8 mouse cellular contexts compared by ENCODE assay signal in the genomic region with DNA sequence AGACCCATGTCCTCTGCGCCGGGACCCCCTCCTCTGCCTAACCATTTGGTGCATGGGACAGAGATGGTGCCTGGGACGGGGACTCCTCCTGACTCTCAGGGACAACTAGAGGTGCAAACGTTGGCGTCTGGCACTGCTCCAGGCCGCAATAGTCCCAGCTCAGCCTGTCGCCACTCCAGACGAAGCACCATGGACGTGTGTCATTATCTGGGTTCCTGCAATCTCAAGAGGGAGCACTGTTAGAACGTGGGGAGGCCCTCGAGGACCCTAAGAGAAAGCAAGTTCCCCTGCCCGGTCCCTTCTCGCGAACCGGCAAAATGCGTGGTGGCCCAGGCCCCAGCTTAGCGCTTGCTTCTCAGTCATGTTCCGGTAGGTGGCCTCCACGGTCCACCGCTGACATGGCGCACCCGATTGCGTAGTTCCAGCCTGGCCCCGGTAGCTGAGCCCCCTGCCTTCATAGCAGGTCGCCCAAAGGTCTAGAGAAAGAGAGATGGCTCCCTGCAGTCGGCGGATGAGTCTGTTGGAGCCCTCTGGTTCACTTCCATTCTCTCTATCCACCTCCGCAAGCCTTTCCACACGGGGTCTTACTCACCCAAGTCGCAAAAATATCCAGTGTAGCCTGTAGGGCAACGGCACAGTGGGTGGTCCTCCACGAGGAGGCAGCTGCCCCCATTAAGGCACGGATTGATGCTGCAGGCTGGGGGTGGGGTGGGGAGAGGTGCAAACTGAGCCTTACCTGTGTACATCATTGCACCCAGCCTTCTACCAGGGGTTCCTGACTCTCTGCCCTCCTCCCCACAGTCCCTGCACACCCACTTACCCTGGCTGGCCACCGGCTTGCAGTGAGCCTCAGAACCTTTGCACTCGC. TPM values are rescaled to one million over a fixed set of nuclear protein-coding genes. Genes with fewer than 3 reads are reported as not detected.
A peak's percentile ranks its signal among the peaks of the same experiment; 100 is the strongest.
DNase-seq lines count a peak whose midpoint lies in the region; ATAC-seq and TF ChIP-seq lines count a peak whose summit lies in the region.

No protein-coding gene starts in this region.

- peaks cover 17% of the 10 kb centered on the region for H3K4me1 ChIP-seq in testis, adult 2 months (ENCODE audit: control insufficient read depth, insufficient read depth, low read length)
- no peaks in the 10 kb centered on the region for H3K4me1 ChIP-seq in embryonic fibroblast, embryonic 13.5 days (ENCODE audit: control insufficient read depth, insufficient read depth, low read length)
- H3K4me1 ChIP-seq in heart, embryonic 15.5 days (replicated peaks), result peaks cover 17% of the 10 kb centered on the region
- peaks cover 7% of the 10 kb centered on the region; the same call in 1 of the 2 replicates for H3K4me1 ChIP-seq in liver, embryonic 11.5 days (replicated peaks; ENCODE audit: control insufficient read depth, insufficient read depth, low read length)
- no peaks in the 10 kb centered on the region for H3K4me1 ChIP-seq in stomach, embryonic 14.5 days (ENCODE audit: control insufficient read depth, insufficient read depth, low read length)

- TF ChIP-seq CTCF in testis, adult 2 months (IDR thresholded peaks at IDR 0.05; ENCODE audit: control insufficient read depth, insufficient read depth, insufficient replicate concordance, low read depth, low read length), result peak; percentile 71; the same call in 1 of the 2 replicates
- TF ChIP-seq CTCF in embryonic fibroblast, embryonic 13.5 days (IDR thresholded peaks at IDR 0.05; ENCODE audit: borderline replicate concordance, insufficient read depth, low read length), result peak; percentile 86

- no peak overlapping the region for H3K27ac ChIP-seq in testis, adult 2 months (ENCODE audit: control insufficient read depth, insufficient read depth, low read depth, low read length)
- no peak overlapping the region for H3K27ac ChIP-seq in embryonic fibroblast, embryonic 13.5 days (ENCODE audit: insufficient read depth, low read length)
- H3K27ac ChIP-seq in heart, embryonic 15.5 days, result no peak overlapping the region
- no peak overlapping the region for H3K27ac ChIP-seq in liver, embryonic 11.5 days (ENCODE audit: low read depth, low read length)
- no peak overlapping the region for H3K27ac ChIP-seq in stomach, embryonic 14.5 days (ENCODE audit: low read length)

- no peaks in the 10 kb centered on the region for H3K36me3 ChIP-seq in testis, adult 2 months (ENCODE audit: control insufficient read depth, insufficient read depth, low read length)
- H3K36me3 ChIP-seq in heart, embryonic 15.5 days, result no peaks in the 10 kb centered on the region
- no peaks in the 10 kb centered on the region for H3K36me3 ChIP-seq in liver, embryonic 11.5 days (ENCODE audit: control insufficient read depth, insufficient read depth, low read length)
- no peaks in the 10 kb centered on the region for H3K36me3 ChIP-seq in stomach, embryonic 14.5 days (ENCODE audit: control insufficient read depth, insufficient read depth, low read length)

- peak; percentile 60 for ATAC-seq in heart, embryonic 15.5 days (replicated peaks; ENCODE audit: insufficient number of reproducible peaks, insufficient read depth, low FRiP score, low read depth)
- 0 out of 2 replicates have a peak, but pooled peaks have one; percentile 24 for ATAC-seq in liver, embryonic 11.5 days (replicated peaks; ENCODE audit: low FRiP score)
- peak; percentile 67 for ATAC-seq in monocyte, adult 5-6 weeks (replicated peaks; ENCODE audit: insufficient number of reproducible peaks, low FRiP score, low TSS enrichment, poor library complexity, severe bottlenecking)
- ATAC-seq in stomach, embryonic 14.5 days (ENCODE audit: insufficient number of reproducible peaks, insufficient read depth, low FRiP score, low read depth), result peak; percentile 50; the same call in 1 of the 2 replicates

- no peaks in the 10 kb centered on the region for H3K9me3 ChIP-seq in heart, embryonic 15.5 days (replicated peaks)
- H3K9me3 ChIP-seq in liver, embryonic 11.5 days (ENCODE audit: control insufficient read depth, low read length), result no peaks in the 10 kb centered on the region
- no peaks in the 10 kb centered on the region for H3K9me3 ChIP-seq in stomach, embryonic 14.5 days (ENCODE audit: control insufficient read depth, low read depth, low read length)

- no peaks in the 10 kb centered on the region; the same call in 1 of the 2 replicates for H3K27me3 ChIP-seq in testis, adult 2 months (ENCODE audit: control insufficient read depth, insufficient read depth, low read length)
- H3K27me3 ChIP-seq in heart, embryonic 15.5 days, result peaks cover 67% of the 10 kb centered on the region
- peaks cover 52% of the 10 kb centered on the region for H3K27me3 ChIP-seq in liver, embryonic 11.5 days (replicated peaks; ENCODE audit: control insufficient read depth, insufficient read depth, low read length)
- H3K27me3 ChIP-seq in stomach, embryonic 14.5 days (ENCODE audit: control insufficient read depth, insufficient read depth, low read length), result peaks cover 17% of the 10 kb centered on the region

- H3K4me2 ChIP-seq in heart, embryonic 15.5 days, result peak overlapping the region; percentile 50
- peak overlapping the region; percentile 16; the same call in 1 of the 2 replicates for H3K4me2 ChIP-seq in liver, embryonic 11.5 days
- H3K4me2 ChIP-seq in stomach, embryonic 14.5 days (replicated peaks; ENCODE audit: low read depth, low read length), result peak overlapping the region; percentile 39

- peak overlapping the region; percentile 12; the same call in 1 of the 2 replicates for H3K9ac ChIP-seq in heart, embryonic 15.5 days
- H3K9ac ChIP-seq in liver, embryonic 11.5 days (ENCODE audit: low read depth, low read length), result no peak overlapping the region
- H3K9ac ChIP-seq in stomach, embryonic 14.5 days (replicated peaks; ENCODE audit: low read depth, low read length), result no peak overlapping the region

- 10% methylated on average over 35 of the region's 35 CpGs for WGBS in heart, embryonic 15.5 days
- 14% methylated on average over 35 of the region's 35 CpGs for WGBS in liver, embryonic 11.5 days
- 12% methylated on average over 35 of the region's 35 CpGs for WGBS in stomach, embryonic 14.5 days

- no peak for DNase-seq in testis, postnatal 14 days (ENCODE audit: low spot score)
- peak; percentile 82 for DNase-seq in kidney, postnatal 10 days
- peak; percentile 67 for DNase-seq in liver, embryonic 11.5 days (ENCODE audit: low spot score)

- no peak; the same call in 1 of the 2 replicates for TF ChIP-seq POLR2A in testis, adult 2 months (IDR thresholded peaks at IDR 0.05; ENCODE audit: control insufficient read depth, low read depth, low read length)
- TF ChIP-seq POLR2A in embryonic fibroblast, embryonic 13.5 days (IDR thresholded peaks at IDR 0.05; ENCODE audit: low read depth, low read length), result no peak

- peak overlapping the region; percentile 77 for H3K4me3 ChIP-seq in testis, adult 2 months (ENCODE audit: control insufficient read depth, low read depth, low read length)
- no peak overlapping the region for H3K4me3 ChIP-seq in embryonic fibroblast, embryonic 13.5 days (ENCODE audit: insufficient read depth, low read length)
- H3K4me3 ChIP-seq in heart, embryonic 15.5 days, result peak overlapping the region; percentile 31
- 0 out of 2 replicates have a peak overlapping the region, but pooled peaks have one; percentile 3 for H3K4me3 ChIP-seq in liver, embryonic 11.5 days (ENCODE audit: low read depth, low read length)
- H3K4me3 ChIP-seq in stomach, embryonic 14.5 days (ENCODE audit: low read depth, low read length), result peak overlapping the region; percentile 13

RNA-seq across cellular contexts. Expression of gene F12, which starts 5.4 kb away (rescaled TPM):
- polyA plus RNA-seq in testis, adult 2 months (2012; rRNA removed), result 3.0 and 3.4 TPM in 2 replicates
- not detected in 2 replicates for polyA plus RNA-seq in embryonic fibroblast, embryonic 13.5 days (2011; ENCODE audit: insufficient read length, low read depth, missing spikeins)
- polyA plus RNA-seq in heart, embryonic 15.5 days (2015; fragmentation: Nextera tagmentation; extraction: Ambion mirVana), result 0.10 and 1.2 TPM in 2 replicates
- 62.3 and 63.4 TPM in 2 replicates for polyA plus RNA-seq in liver, embryonic 11.5 days (2014; fragmentation: Nextera tagmentation; extraction: Ambion mirVana)
- total RNA-seq in monocyte, adult 5-6 weeks (2017), result 0.11 to 0.95 TPM in 2 of 3 replicates, not detected in the other
- polyA plus RNA-seq in stomach, embryonic 14.5 days (2014; fragmentation: Nextera tagmentation; extraction: Ambion mirVana), result not detected in 2 replicates

RNA-seq across cellular contexts. Expression of gene Pfn3, which starts 6.1 kb away (rescaled TPM):
- 279 and 352 TPM in 2 replicates for polyA plus RNA-seq in testis, adult 2 months (2012; rRNA removed)
- not detected in 2 replicates for polyA plus RNA-seq in embryonic fibroblast, embryonic 13.5 days (2011; ENCODE audit: insufficient read length, low read depth, missing spikeins)
- polyA plus RNA-seq in heart, embryonic 15.5 days (2015; fragmentation: Nextera tagmentation; extraction: Ambion mirVana), result not detected in 2 replicates
- not detected in 2 replicates for polyA plus RNA-seq in liver, embryonic 11.5 days (2014; fragmentation: Nextera tagmentation; extraction: Ambion mirVana)
- not detected in 3 replicates for total RNA-seq in monocyte, adult 5-6 weeks (2017)
- polyA plus RNA-seq in stomach, embryonic 14.5 days (2014; fragmentation: Nextera tagmentation; extraction: Ambion mirVana), result 0.52 TPM in 1 of 2 replicates, not detected in the other

RNA-seq across cellular contexts. Expression of gene Slc34a1, which starts 23.2 kb away (rescaled TPM):
- polyA plus RNA-seq in testis, adult 2 months (2012; rRNA removed), result 0.16 and 0.22 TPM in 2 replicates
- not detected in 2 replicates for polyA plus RNA-seq in embryonic fibroblast, embryonic 13.5 days (2011; ENCODE audit: insufficient read length, low read depth, missing spikeins)
- not detected in 2 replicates for polyA plus RNA-seq in heart, embryonic 15.5 days (2015; fragmentation: Nextera tagmentation; extraction: Ambion mirVana)
- polyA plus RNA-seq in liver, embryonic 11.5 days (2014; fragmentation: Nextera tagmentation; extraction: Ambion mirVana), result not detected in 2 replicates
- not detected in 3 replicates for total RNA-seq in monocyte, adult 5-6 weeks (2017)
- 0.18 TPM in 1 of 2 replicates, not detected in the other for polyA plus RNA-seq in stomach, embryonic 14.5 days (2014; fragmentation: Nextera tagmentation; extraction: Ambion mirVana)

RNA-seq across cellular contexts. Expression of gene Grk6, which starts 23.7 kb away (rescaled TPM):
- 7.8 and 8.4 TPM in 2 replicates for polyA plus RNA-seq in testis, adult 2 months (2012; rRNA removed)
- polyA plus RNA-seq in embryonic fibroblast, embryonic 13.5 days (2011; ENCODE audit: insufficient read length, low read depth, missing spikeins), result 37.7 and 42.9 TPM in 2 replicates
- 15.5 and 24.7 TPM in 2 replicates for polyA plus RNA-seq in heart, embryonic 15.5 days (2015; fragmentation: Nextera tagmentation; extraction: Ambion mirVana)
- 45.8 and 49.0 TPM in 2 replicates for polyA plus RNA-seq in liver, embryonic 11.5 days (2014; fragmentation: Nextera tagmentation; extraction: Ambion mirVana)
- 179 to 219 TPM (median 207 TPM) in 3 replicates for total RNA-seq in monocyte, adult 5-6 weeks (2017)
- 35.5 and 36.9 TPM in 2 replicates for polyA plus RNA-seq in stomach, embryonic 14.5 days (2014; fragmentation: Nextera tagmentation; extraction: Ambion mirVana)

RNA-seq across cellular contexts. Expression of gene Prr7, which starts 42.9 kb away (rescaled TPM):
- 20.3 and 24.9 TPM in 2 replicates for polyA plus RNA-seq in testis, adult 2 months (2012; rRNA removed)
- polyA plus RNA-seq in embryonic fibroblast, embryonic 13.5 days (2011; ENCODE audit: insufficient read length, low read depth, missing spikeins), result 2.5 and 4.6 TPM in 2 replicates
- polyA plus RNA-seq in heart, embryonic 15.5 days (2015; fragmentation: Nextera tagmentation; extraction: Ambion mirVana), result 0.18 and 0.30 TPM in 2 replicates
- 0.29 and 0.35 TPM in 2 replicates for polyA plus RNA-seq in liver, embryonic 11.5 days (2014; fragmentation: Nextera tagmentation; extraction: Ambion mirVana)
- total RNA-seq in monocyte, adult 5-6 weeks (2017), result 2.2 to 3.8 TPM in 2 of 3 replicates, not detected in the other
- polyA plus RNA-seq in stomach, embryonic 14.5 days (2014; fragmentation: Nextera tagmentation; extraction: Ambion mirVana), result 0.87 and 1.4 TPM in 2 replicates

Comparison
In these comparisons a context has a peak if more than half of its experiments do, and no peak if none do; other contexts are left out.
1. RNA of gene F12, which starts 5.4 kb away (polyA plus RNA-seq): 62.3 to 63.4 TPM in liver, embryonic 11.5 days; 3.0 to 3.4 TPM in testis, adult 2 months, 0.10 to 1.2 TPM in heart, embryonic 15.5 days, not detected in embryonic fibroblast, embryonic 13.5 days and not detected in stomach, embryonic 14.5 days; every median in the first group is over 10 times any median in the second.
2. RNA of gene Pfn3, which starts 6.1 kb away (polyA plus RNA-seq): 279 to 352 TPM in testis, adult 2 months; not detected in heart, embryonic 15.5 days, not detected in embryonic fibroblast, embryonic 13.5 days, not detected in liver, embryonic 11.5 days and 0.52 TPM in stomach, embryonic 14.5 days; every median in the first group is over 100 times any median in the second.
3. Peak in every context shown above with its lines, with median percentiles within 50 percentile points of each other: ATAC-seq and H3K4me2 ChIP-seq.